Mouse (Mus musculus): Measurements from ENCODE around the gene Rbm12.
"Not testable (repeated sequence)": the region's sequence is repeated elsewhere in the genome, so short reads cannot be mapped to it uniquely, and the experiment has no call there.

Gene Rbm12

GRCm38 (mm10) chr2:156111358-156112079 lies at the start of gene Rbm12, which contains the start of gene Cpne1:
Rbm12 (minus strand) TSS chr2:156111978.
Cpne1 (minus strand) TSS chr2:156111965.
- DNase-seq (ENCODE audit: low spot score in 2 of 2), result peak; percentile 85 to 95

- DNase-seq (ENCODE audit: low spot score in 2 of 2), result no peak
Observed at GRCm38 (mm10) chr2:156151538-156151937, 39.8 kb upstream of the Rbm12 start.

- no peak for DNase-seq (ENCODE audit: low spot score in 2 of 2)
Observed at GRCm38 (mm10) chr2:156147316-156147915, 35.6 kb upstream of the Rbm12 start.

GRCm38 (mm10) chr2:156146272-156146989 lies 34.7 kb upstream of the Rbm12 start:
- DNase-seq (ENCODE audit: low spot score in 2 of 2), result no peak

GRCm38 (mm10) chr2:156145486-156146130 lies 33.8 kb upstream of the Rbm12 start:
- DNase-seq (ENCODE audit: low spot score in 2 of 2), result no peak

- peak; percentile 79 to 90 for DNase-seq (ENCODE audit: low spot score in 2 of 2)
Observed at GRCm38 (mm10) chr2:156143953-156144724, 32.4 kb upstream of the Rbm12 start, which contains the start of the genes Romo1 and Nfs1. Romo1 (plus strand) TSS chr2:156144039. Nfs1 (minus strand) TSS chr2:156144186.

GRCm38 (mm10) chr2:156143367-156143766 lies 31.6 kb upstream of the Rbm12 start:
- DNase-seq (ENCODE audit: low spot score in 2 of 2), result no peak

- DNase-seq (ENCODE audit: low spot score in 2 of 2), result no peak
Observed at GRCm38 (mm10) chr2:156142820-156143219, 31.0 kb upstream of the Rbm12 start.

GRCm38 (mm10) chr2:156135695-156136094 lies 23.9 kb upstream of the Rbm12 start:
- DNase-seq (ENCODE audit: low spot score in 2 of 2), result no peak

GRCm38 (mm10) chr2:156134161-156134560 lies 22.4 kb upstream of the Rbm12 start:
- no peak for DNase-seq (ENCODE audit: low spot score in 2 of 2)

GRCm38 (mm10) chr2:156126992-156127391 lies 15.2 kb upstream of the Rbm12 start, which contains the start of gene Gm28036:
Gm28036 (minus strand) TSS chr2:156127092.
- DNase-seq (ENCODE audit: low spot score in 2 of 2), result no peak

GRCm38 (mm10) chr2:156123731-156124130 lies 12.0 kb upstream of the Rbm12 start:
- DNase-seq (ENCODE audit: low spot score in 2 of 2), result no peak

- DNase-seq (ENCODE audit: low spot score in 2 of 2), result no peak
Observed at GRCm38 (mm10) chr2:156119566-156119965, 7.8 kb upstream of the Rbm12 start.

GRCm38 (mm10) chr2:156112080-156112423 lies 274 bp upstream of the Rbm12 start:
- not testable (repeated sequence) for DNase-seq (ENCODE audit: low spot score in 2 of 2)

- peak in 1 of 2 experiments; percentile 18 for DNase-seq (ENCODE audit: low spot score in 2 of 2)
Observed at GRCm38 (mm10) chr2:156110627-156111357, 986 bp downstream of the Rbm12 start.

GRCm38 (mm10) chr2:156091926-156092325 lies 19.9 kb downstream of the Rbm12 start:
- no peak for DNase-seq (ENCODE audit: low spot score in 2 of 2)

- no peak for DNase-seq (ENCODE audit: low spot score in 2 of 2)
Observed at GRCm38 (mm10) chr2:156089799-156090198, 22.0 kb downstream of the Rbm12 start.

- DNase-seq (ENCODE audit: low spot score in 2 of 2), result no peak
Observed at GRCm38 (mm10) chr2:156087391-156088110, 24.2 kb downstream of the Rbm12 start.

- no peak for DNase-seq (ENCODE audit: low spot score in 2 of 2)
Observed at GRCm38 (mm10) chr2:156084541-156084940, 27.2 kb downstream of the Rbm12 start.

GRCm38 (mm10) chr2:156080391-156080790 lies 31.4 kb downstream of the Rbm12 start:
- DNase-seq (ENCODE audit: low spot score in 2 of 2), result no peak

All from urinary bladder, adult 18-20 months (tissue).